Mouse (Mus musculus) testis, postnatal 10 days (tissue): ENCODE data around the gene 9530053A07Rik.
"Not testable (repeated sequence)": the region's sequence is repeated elsewhere in the genome, so short reads cannot be mapped to it uniquely, and the experiment has no call there.

ENCODE experiments used
- DNase-seq: peaks from one replicate; pipeline ENCODE4 v3.0.0; 2021; ENCODE audit warnings: low spot score

Gene 9530053A07Rik

DNA sequence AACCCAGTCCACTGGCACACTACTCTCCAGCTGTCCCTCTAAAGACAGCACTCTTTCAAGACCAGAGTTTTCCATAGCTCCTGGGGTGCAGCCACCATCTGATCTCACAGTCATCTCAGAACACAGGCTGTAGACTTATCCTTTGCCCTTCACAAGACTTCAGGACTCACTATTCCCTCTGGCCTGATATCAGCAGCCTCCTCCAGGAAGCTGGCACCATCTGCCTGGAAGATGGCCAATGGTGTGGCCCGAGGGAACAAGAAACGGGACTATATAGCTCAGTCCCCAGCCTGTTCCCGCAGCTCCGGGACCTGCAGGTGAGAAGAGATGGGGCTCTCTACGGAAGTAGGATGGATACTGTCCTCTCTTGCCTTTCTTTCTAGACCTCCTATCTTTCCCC is at the start of gene 9530053A07Rik:
Gene 9530053A07Rik (plus strand): TSS at position 301 of the 400 bp plus-strand sequence.
- DNase-seq, result no peak

DNA sequence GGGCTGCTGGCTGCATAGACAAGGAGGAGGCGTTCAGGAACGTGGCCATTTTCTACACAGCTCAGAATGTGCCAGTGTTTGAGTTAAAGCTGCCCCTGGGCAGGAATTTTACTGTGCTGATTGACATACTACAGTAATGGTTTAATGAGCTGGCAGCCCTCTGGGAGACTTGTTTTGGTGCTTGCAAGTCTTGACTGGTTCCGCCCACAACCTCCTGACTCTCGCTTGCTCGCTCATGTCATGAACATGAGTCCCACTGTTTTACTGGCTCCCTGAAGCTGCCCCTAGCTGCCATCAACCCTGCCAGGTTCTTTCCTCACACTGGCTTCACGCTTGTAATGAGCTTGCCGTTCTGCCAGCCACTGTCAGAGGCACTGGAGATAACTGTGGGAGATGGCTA is 45.1 kb upstream of the 9530053A07Rik start:
- DNase-seq, result peak; percentile 30

DNA sequence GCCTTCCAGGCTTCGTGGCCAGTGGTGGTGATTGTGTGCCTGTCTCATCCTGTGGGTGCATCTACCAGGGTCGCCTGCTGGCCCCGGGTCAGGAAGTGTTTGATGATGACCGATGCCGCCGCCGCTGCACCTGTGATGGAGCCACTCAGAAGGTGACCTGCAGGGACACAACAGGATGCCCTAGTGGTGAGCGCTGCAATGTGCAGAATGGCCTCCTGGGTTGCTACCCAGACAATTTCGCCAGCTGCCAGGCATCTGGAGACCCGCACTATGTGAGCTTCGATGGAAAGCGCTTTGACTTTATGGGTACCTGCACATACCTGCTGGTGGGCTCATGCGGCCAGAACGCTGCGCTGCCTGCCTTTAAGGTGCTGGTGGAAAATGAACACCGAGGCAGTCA is 43.0 kb upstream of the 9530053A07Rik start:
- peak; percentile 37 for DNase-seq

DNA sequence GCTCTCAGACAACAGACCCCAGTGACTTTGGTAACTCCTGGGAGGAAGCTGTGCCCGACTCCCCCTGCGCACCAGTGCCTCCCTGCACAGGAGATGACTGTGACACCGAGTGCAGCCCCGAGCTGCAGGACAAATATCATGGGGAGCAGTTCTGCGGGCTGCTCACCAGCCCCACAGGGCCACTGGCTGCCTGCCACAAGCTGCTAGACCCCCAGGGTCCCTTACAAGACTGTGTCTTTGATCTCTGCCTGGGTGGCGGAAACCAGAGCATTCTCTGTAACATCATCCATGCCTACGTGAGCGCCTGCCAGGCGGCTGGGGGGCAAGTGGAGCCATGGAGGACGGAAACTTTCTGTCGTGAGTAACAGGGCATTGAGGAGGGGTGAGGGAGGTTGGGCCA is 35.7 kb upstream of the 9530053A07Rik start:
- peak; percentile 33 for DNase-seq

DNA sequence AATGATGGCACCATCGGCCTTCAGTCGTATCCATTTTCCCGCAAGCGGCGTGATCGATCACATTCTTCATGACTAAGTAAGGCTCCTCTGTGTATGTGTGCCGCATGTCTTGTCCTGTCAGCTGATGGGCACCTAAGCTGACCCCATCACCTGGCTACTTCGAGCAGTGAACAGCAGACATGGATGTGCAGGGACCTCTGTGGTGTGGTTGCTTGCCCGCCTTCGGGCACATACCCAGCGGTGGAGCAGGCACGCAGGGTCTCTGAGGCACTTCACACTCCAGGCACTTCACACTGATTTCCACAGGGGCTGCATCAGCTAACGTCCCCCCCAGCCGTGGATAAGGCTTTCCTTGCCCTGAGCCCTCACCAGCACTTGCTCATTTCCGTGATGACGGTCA is 30.2 kb upstream of the 9530053A07Rik start:
- peak; percentile 34 for DNase-seq

DNA sequence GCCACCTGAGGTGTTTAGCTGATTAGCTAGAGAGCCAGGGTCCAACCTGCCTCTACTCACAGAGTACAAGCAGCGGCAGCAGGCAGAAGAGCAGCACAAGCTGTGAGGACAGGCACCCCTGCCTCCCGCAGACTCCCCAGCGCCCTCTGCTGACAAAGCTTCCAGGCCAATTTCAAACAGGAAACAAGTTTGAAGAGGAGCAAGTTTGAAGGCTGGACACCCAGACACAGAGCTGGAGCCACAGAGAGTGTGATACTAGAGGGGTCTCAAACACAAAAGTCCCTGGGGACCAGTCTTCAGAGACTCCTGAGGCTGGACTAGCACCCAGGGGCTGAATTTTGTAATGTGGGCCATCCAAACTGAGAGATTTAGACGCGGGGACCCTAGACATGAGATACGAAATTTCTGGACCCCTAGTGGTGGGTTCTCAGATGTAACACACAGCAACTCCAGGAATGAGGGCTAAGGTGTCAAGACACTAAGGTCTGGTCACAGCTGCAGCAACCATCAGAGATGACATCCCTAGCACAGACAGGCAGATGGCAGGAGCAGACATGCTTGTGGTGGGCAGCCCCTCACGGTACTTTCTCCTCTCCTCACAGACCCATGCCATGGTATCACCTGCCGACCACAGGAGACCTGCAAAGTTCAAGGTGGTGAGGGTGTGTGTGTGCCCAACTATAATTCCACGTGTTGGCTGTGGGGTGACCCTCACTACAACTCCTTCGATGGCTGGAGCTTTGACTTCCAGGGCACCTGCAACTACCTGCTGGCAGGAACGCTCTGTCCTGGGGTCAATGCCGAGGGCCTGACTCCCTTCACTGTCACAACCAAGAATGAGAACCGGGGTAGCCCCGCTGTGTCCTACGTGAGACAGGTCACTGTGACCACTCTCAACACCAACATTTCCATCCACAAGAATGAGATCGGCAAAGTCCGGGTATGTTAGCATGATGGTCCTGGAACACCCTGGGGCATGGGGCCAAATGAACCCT is 28.4 kb upstream of the 9530053A07Rik start:
- peak; percentile 71 for DNase-seq

DNA sequence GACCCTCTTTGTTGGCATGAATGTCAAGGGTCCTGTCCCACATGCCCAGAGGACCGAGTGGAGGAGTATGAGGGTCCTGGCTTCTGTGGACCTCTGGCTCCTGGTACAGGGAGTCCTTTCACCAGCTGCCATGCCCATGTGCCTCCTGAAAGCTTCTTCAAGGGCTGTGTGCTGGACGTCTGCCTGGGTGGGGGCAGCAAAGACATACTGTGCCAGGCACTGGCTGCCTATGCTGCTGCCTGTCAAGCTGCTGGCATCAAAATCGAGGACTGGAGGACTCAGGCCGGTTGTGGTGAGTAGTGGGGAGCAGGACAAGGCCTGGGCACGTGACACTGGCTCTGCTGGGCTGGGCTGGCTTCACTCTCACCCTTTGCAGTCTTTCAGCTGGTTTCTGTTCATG is 26.3 kb upstream of the 9530053A07Rik start:
- DNase-seq, result peak; percentile 25

DNA sequence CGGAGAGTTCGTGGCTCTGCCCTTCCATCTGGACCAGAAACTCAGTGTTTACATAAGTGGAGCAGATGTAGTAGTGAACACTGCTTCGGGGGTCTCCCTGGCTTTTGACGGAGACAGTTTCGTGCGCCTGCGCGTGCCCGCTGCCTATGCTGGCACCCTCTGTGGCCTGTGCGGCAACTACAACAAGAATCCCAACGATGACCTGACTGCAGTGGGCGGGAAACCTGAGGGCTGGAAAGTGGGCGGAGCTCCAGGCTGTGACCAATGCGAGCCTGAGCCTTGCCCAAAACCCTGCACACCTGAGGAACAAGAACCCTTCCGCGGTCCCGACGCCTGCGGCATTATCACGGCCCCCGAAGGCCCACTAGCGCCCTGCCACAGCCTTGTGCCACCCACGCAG is 24.6 kb upstream of the 9530053A07Rik start:
- DNase-seq, result peak; percentile 61

DNA sequence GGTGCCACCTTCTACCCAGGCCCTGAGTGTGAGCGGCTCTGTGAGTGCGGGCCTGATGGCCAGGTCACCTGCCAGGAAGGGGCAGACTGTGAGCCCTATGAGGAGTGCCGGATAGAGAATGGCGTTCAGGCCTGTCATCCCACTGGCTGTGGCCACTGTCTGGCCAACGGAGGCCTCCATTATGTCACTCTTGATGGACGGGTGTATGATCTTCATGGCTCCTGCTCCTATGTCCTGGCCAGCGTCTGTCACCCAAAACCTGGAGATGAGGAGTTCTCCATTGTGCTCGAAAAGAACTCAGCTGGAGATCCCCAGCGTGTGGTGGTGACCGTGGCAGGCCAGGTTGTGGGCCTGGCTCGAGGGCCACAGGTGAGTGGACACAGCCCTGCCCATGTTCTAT is 23.0 kb upstream of the 9530053A07Rik start:
- DNase-seq, result peak; percentile 30

DNA sequence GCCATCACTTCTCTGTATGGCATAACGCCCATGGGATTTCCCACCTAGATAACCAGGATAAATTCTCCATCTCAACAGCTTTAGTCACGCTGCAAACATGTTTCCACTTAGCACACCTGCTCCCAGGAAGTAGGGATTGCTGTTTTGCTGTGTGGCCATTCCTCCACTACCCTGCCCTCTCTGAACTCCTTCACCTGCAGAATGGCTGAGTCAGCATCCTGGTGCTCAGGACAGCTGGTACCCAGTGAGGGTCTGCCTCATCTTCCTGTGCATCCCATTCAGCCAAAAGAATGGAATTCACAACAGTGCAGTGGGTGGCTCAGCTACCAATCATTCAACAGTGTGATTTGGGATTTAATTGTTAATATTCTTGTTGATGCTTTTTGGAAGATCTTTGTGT is 14.6 kb upstream of the 9530053A07Rik start:
- DNase-seq, result no peak

DNA sequence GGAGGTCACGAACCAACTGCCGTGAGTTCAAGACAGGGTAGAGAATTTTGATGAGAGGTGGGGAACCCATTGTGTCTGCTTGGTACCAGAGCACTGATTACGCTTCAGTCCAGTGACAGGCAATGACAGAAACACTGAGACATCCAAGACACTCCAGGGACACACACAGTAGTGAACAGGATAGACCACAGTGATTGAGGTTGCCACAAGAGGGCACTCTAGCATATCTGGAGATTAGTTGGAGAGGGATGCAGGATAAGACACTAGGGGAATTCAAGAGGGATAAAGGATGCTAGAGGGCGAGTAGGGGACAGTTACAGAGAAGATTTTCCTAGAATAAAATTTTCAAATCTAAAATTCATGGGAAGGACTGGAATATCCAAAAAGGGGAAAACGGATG is 8.3 kb downstream of the 9530053A07Rik start:
- peak; percentile 64 for DNase-seq

DNA sequence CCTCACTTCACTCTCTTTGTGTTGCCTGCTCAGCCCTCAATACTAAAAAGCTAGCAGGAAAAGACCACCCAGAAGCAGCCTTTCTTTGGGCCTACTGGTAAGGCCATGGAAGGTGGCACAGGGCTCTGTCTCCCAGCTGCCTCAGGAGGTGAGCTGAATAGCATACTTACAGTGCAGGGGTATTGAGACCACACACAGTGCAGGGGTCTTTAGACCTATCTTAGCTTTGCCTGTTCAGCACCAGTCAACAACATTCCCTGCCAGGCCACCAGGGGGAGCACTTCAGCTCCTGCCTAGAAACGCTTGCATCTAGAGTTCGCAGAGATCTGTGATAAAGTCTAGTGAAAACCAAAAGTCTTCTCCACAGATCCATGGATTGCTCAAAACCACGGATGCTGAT is 19.0 kb downstream of the 9530053A07Rik start:
- peak; percentile 85 for DNase-seq

DNA sequence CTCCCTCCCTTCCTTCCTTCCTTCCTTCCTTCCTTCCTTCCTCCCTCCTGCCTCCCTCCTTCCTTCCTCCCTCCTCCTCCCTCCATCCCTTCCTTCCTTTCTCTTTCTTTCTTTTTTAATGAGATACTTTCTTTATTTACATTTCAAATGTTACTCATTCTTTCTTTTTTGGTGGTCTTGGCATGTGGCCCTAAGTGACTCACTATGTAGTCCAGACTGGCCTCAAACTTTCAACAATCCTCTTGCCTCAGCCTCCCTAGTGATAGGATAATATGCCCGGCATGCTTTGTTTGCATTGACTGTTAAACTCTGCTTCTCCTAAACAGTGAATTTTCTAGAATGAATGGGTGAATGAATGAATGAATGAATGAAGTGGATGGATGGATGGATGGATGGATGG is 20.6 kb downstream of the 9530053A07Rik start:
- DNase-seq, result no peak

DNA sequence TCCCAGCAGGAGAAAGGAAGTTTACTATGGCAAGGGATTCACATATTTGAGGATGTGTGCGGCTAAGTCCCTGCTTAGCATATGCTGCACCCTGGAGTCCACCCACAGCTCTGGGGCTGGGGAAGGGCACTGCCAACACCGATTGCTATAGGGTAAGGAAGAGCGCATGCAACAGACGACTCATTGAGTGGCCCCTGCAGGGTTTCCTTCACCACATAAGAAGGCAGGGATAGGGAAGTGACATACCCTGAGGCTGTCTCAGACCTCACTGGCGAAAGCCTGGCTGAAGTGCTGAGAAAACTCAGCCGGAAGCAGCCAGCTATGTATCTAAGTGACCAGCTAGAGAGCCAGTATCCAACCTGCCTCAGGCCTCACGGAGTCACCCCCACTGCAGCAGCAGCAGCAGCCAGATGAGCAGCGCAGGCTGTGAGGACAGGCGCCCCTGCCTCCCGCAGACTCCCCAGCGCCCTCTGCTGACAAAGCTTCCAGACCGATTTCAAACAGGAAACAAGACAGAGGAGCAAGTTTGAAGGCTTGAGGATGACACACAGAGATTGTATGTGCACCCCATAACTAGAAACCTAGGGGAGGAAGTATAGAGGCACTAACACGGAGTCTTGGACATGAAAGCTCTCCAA is 22.4 kb downstream of the 9530053A07Rik start:
- DNase-seq, result peak; percentile 78

DNA sequence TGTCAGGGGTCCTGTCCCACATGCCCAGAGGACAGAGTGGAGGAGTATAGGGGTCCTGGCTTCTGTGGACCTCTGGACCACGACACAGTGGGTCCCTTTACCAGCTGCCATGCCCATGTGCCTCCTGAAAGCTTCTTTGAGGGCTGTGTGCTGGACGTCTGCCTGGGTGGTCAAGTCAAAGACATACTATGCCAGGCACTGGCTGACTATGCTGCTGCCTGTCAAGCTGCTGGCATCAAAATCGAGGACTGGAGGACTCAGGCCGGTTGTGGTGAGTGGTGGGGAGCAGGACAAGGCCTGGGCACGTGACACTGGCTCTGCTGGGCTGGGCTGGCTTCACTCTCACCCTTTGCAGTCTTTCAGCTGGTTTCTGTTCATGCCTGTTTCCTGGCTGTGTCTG is 24.3 kb downstream of the 9530053A07Rik start:
- not testable (repeated sequence) for DNase-seq

DNA sequence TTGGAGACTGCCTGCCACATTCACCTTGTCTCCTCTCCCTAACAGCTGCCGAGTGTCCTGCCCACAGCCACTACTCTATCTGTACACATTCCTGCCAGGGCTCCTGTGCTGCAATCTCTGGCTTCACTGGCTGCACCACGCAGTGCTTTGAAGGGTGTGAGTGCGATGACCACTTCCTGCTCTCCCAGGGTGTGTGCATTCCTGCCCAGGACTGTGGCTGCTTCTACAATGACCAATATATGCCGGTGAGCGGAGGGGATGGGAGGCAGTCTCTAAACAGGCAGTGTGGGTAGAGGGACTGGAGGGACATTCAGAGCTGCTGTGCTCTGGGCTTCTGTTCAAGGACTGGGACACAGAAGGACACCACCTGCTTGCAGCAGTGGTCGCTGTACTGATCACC is 30.0 kb downstream of the 9530053A07Rik start:
- no peak for DNase-seq

DNA sequence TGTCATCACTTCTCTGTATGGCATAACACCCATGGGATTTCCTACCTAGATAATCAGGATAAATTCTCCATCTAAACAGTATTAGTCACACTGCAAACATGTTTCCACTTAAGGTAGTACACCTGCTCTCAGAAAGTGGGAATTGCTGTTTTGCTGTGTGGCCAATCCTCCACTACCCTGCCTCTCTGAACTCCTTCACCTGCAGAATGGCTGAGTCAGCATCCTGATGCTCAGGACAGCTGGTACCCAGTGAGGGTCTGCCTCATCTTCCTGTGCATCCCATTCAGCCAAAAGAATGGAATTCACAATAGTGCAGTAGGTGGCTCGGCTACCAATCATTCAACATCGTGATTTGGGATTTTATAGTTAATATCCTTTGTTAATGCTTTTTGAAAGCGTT is 30.6 kb downstream of the 9530053A07Rik start:
- no peak for DNase-seq

DNA sequence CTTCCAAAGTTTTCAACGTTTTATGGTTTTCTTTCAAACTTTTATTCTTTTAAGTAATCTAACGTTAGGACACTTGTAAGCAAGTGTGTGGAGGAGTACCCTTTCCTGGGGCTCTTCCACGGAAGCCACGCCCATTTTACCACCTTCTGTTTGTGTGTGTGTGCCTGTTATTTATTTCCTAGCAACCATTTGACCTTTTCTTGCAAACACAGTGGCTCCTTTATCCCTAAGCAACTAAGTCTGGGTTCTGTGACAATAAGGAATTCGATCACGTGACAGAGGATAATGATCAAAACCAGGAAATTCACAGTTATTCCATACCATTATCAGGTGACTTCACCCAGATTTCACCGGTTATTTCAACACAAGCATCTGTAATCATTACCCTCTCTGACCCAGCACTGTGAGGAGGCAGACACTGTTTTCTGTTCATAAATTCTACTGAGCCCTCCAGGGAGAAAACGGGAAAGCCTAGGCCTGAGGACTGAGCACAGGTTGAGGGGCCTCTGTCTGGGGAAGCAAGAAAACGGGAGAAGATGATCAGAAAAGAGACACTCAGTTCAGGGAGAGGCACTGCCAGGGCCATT is 32.0 kb downstream of the 9530053A07Rik start:
- no peak for DNase-seq

DNA sequence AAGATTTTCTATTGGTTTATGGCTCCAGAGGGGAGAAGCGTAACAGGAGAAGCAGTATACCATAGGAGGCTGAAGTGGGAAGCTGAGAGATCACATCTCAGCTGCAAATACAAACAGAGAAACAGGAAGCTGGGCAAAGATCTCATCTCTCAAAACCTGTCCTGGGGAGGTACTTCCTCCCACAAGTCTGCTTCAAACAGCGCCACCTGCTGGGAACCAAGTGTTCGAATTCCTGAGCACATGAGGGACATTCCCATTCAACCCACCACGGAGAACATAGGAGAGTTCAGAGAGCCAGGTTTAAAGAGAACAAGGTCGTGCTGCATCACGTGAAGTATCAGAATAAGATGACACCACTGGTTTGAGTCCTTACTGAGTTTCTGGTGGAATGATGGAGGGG is 36.1 kb downstream of the 9530053A07Rik start:
- DNase-seq, result no peak

DNA sequence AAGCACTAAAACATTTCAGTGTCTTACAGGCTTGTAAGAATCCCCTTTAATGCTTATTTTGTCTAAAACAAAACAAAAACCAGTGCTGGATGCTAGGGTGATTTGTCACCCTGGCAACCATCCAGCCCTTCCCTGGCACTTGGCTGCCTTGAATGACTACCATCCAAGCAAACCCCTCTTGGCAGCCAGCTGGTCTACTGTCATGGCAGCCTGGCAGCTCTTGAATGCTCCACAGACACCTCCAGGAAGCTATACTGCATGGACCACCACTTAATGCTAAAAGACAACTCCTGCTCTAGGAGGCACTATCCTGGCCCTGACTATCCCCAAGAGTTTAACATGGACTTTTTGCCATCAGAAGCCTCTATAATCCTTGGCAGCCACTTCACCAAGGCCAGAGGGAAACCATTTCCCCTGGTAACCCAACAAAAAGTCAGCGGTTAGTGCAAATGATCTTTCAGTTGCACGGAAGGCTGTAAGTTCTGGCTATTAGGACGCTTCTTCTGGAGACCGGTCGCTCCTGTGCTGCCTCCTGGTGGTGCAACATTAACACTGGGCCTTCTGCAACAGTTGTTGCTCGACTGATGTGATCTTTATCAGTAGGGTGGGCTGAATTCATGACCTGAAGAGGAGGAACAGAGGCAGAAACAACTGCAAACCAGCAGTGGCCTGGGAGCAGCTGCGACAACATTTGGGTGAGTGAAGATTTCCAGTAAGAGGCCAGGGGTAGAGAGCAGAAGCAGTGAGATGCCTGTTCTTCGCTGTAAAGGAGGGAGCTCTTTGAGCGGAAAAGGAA is 39.3 kb downstream of the 9530053A07Rik start:
- DNase-seq, result peak; percentile 86

DNA sequence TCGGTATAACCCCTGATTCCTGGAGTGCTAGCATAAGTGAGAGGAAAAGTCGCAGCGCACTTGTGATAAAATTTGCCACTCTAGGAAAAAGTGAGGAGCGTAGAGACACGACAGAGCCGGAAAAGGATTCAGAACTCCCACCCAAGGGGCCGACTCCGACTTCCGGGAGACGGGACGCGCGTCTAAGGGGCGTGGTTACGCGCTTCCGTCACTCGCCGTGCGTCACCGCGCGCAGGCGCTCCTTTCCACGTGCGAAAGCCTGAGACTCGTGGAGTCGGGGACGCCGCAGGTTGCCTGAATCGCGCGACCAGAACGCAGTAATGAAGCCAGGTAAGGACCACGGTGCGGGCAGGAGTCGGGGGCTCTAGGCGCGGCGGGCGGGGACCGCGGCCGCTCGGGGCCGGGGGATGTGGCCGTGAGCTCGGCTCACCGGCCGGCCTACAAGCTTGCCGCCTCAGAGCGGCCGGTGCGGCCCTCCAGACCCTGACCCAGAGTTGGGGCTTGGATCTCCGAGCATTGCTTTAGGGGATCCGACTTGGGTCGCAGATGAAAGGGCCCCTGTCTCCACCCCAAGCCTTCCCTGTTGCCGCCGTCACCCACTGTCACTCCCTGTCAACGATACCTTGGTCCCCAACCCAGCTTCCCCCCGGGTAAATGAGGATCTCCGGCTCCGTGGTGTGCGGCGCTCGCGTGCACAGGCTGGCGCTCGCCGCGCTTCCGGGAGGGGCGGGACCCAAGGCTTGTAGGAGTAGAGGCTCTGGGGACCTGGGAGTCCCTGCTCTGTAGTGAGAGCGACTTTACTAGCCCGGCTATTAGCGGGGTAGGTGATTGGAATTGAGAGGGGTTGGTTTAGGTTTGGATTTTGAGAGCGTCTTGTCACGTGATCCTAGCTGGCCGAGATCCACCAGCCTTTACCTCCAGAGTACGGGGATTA is 40.5 kb downstream of the 9530053A07Rik start, which contains the start of gene Fbl:
Gene Fbl (plus strand): TSS at position 222 of the 934 bp plus-strand sequence.
- DNase-seq, result peak; percentile 93
